Mouse (Mus musculus) left cerebral cortex, postnatal 14 days (tissue): ENCODE data around the gene Ccnc. TPM values are rescaled to one million over a fixed set of nuclear protein-coding genes. Genes with fewer than 3 reads are reported as not detected.

Experiments used
- DNase-seq, 2 experiments: peaks; one replicate each; pipeline ENCODE4 v3.0.0; 2021 to 2022; ENCODE audit warnings: low spot score in 2 of 2, mixed read lengths in 1 of 2
- intact Hi-C: fragments of 180-260 bp; cut with DNase I; formaldehyde crosslinking; loops from one replicate; pipeline ENCODE4 v1.15.1; 2025
- long read RNA-seq, 2 experiments: library from polyadenylated mRNA; stranded (forward); transcript quantifications; one replicate each; pipeline ENCODE4 v2.0.0; 2021
- total RNA-seq, 2 experiments: library from RNA; stranded (reverse); gene quantifications; 2 replicates each; pipeline ENCODE4 v1.2.3; 2021

Gene Ccnc
- 10 to 100 TPM; 39.5 to 40.4 TPM for total RNA-seq
- long read RNA-seq, experiment 1, transcript Ccnc-203 (12 exons, 1,406 nt) = minor isoform, 20 of 64 reads
- long read RNA-seq, experiment 1, transcript Ccnc-202 (12 exons, 3,365 nt) = major isoform, 29 of 64 reads
- long read RNA-seq, experiment 1, partial matches to known transcripts = 5 of 64 reads
- long read RNA-seq, experiment 1, other reads (novel, unspliced or antisense) = 6 of 64 reads
- long read RNA-seq, experiment 2, transcript Ccnc-203 (12 exons, 1,406 nt) = minor isoform, 11 of 36 reads
- long read RNA-seq, experiment 2, transcript Ccnc-202 (12 exons, 3,365 nt) = major isoform, 12 of 36 reads
- long read RNA-seq, experiment 2, partial matches to known transcripts = 6 of 36 reads
- long read RNA-seq, experiment 2, other reads (novel, unspliced or antisense) = 6 of 36 reads

DNA sequence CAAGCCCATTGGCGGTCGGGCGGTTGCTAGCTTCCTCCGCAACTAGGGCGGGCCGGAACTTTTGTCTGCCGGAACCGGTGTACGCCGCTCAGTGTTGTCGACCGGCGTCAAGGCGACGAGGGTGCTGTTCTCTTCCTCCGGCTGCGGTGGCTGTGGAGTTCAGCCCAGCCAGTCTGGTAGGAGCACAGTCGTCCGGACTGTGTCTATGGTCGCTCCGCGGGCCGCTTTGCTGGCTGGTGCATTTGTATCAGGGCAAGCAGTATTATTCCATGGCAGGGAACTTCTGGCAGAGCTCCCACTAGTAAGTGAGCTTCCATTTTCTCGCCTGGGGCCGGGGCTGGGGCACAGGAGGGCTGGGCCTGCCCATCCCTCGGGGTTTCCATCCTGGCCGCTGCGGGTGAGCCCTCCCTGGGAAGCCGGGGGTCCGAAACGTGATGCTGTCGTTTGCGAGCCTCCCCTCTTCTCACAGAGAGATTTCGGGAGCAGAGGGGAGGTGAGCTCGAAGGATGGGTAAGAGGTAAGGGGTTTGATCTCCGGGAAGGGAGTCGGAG lies at the start of gene Ccnc:
Ccnc (plus strand) TSS at position 87 of the 551 bp plus-strand sequence.
- DNase-seq = peak; percentile 93
- intact Hi-C loops = loop anchor here (5.0 kb wide), 1 partner anchor 85 kb away; no protein-coding TSS in a partner anchor

DNA sequence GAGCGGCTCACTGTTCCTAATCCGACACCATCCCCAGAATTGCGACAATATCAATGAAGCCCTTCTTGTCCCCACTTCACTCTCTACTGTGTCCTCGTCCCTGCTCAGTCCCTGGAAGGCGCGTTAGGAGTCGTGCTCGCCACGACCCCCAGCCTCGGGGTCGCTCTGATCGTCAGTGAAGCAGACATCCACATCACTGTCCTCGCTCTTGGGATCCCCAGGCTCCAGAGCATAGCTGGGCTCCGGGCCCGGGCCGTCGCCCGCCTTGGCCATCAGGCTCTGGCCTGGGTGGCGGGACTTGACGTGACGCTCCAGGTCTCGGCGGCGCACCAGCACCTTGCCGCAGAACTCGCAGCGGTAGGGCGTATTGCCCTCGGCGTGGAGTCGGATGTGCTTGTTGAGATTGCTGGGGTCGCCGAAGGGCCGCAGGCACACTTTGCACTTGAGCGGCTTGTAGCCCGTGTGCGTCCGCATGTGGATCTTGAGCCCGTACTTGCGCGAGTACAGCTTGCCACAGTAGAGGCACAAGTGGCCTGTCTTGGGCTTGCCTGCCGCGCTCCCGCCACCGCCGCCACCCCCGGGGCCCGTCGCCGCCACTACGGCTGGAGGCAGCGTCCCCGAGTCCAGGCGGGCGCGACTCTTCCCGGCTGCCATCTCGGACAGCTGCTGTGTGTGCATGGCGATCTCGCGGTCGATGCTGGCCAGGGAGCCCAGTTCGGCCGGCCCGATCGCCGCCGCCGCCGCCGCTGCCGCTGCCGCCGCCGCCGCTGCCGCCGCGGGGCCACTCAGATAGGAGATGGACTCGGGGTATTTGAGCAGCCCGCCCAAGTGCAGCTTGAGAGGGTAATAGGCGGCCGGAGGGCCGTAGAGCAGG lies 49.2 kb upstream of the Ccnc start:
- DNase-seq = no peak
- intact Hi-C loops = no loop called here

DNA sequence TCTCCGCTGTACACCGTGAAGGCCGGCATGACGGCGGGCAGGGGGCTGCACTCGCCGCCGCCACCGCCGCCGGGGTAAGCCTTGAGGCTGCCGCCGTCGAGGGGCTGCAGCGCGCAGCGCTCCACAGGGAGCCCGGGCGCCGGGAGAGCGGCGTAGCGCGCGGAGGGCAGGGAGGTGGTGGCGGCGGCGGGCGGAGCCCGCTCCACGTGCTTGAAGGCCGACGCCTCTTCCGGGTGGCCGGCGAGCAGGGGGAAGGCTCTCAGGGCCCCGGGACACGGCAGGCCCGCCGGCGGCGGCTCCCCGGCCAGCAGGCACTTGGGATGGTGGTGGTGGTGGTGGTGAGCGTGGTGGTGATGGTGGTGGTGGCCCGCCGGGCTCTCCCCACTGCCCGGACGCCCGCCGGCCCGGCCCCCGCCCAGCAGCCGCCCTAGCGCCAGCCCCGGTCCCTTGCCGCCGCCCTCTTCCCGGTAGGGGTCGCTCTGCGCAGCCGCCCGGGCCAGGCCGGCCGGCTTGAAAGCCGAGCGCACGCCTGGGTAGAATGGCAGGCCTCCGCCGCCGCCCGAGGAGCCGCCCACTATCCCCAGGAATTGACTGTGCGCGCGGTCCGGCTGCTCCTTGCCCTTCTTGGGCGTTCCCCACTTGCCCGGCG lies 48.4 kb upstream of the Ccnc start:
- intact Hi-C loops = no loop called here
- no peak for DNase-seq

DNA sequence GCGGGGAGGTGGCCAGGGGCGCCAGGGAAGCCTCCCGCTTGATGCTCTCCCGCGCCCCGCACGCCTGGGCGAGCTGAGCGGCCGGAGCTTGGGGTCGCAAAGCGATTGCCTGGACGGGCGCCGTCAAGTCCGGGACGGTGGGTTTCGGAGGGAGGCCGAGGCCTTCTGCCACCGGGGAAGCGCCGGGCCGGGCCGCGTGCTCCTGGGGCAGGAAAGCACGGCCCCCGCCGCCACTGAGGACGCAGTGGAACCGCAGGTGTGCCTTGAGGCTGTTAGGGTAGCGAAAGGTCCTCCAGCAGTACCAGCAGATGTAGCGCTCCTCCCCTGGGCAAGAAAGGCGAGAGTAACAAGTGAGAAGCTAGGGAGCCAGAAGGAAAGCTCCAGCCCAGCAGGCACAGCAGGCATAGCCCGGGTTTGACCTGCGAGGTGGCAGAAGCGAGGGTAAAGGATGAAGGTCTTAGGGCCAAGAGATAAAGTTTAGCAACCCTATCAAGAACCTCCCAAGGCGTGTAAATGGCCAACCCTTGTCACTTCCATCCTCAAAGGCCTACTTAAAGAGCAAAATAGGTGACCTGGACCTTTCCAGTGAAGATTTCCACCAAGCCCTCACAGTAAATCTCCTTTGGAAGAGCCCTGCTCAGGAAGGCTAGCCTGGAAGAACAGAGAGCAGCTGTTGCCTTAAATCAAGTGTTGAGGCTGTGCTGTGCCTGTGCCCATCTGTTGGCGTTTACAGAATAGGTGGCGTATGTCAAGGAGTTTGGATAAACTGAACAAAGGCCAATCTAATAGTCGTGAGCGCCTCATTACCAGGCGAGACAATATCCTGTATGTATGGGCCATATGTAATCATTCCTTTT lies 47.6 kb upstream of the Ccnc start:
- no peak for DNase-seq
- intact Hi-C loops = no loop called here

DNA sequence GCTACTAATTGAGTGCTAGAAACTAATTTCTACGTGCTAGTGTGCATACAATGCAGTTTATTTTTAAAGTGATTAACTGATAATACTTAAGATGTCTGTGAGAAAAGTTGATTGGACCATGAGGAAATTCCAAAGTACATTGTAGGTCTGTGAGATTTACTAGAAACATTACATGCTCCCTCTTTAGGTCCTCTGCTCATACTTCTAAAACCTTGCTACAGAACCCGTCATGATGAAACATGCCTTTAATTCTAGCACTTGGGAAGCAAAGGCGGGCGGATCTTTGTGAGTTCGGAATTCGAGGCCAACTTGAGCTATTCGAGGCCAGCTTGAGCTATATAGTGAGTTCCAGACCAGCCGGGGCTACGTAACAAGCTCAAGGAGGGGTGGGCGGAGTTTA lies 46.5 kb upstream of the Ccnc start:
- intact Hi-C loops = no loop called here
- DNase-seq = no peak

DNA sequence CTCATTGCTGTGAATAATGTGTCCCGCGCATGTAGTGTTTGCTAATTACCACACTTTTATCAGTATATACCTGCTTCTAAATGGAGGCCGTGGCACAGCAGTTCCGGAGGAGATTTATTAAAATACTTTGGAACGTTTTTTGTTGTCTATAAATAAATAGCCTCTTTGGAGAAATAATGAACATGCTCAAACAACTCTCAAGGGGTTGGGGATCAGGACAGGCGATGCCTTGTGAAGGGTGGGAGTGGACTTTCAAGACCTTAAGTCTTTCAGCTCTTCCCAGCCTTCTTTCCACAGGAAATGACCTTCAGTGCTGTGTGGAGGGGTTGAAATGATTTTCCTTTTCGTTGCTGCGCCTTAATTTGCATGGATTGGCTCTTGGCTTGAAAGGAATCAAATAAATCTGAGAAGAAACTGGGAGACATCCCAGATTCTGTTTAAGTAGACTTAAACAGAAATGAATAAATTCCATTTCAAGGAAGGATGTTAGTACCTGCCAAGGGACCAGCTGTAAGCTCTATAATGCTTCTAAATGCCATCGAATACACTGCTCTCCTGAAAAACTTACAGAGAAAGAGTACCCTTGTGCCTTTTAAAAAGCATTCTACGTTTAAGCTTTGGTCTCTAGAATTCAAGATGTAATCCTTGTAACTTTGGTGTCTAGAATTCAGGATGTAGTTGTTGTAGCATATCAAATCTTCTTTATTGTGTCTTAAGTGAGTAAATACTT lies 44.9 kb upstream of the Ccnc start:
- no peak for DNase-seq
- intact Hi-C loops = no loop called here

DNA sequence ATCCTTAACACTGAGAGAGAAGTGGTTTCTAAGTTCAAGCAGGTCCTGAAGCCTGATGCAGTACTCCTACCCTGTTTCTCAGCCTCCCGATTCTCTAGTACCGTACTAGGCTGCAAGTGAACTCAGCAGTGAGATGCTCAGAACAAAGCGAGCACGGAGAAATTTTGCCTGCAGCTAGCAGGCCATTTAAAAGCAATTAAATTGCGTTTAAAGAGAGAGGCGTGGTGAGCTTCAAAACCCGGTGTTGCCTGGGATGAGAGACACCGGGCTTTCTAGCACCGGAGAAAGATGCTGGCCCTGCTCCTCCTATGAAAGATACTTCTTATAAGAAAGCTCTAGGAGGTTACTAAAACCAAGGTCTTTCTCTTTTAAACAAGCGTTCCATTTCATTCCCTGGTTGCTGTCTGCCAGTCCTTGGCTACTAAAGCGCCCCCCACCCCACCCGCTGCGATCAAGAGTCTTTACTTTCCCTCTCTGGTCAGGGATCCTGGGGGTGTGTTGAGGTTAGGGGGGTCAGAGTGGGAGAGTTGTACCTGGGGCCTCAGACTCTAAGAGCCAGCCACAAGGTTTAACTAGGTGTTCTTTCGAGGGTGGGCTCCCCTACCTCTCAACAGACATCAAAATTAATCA lies 43.0 kb upstream of the Ccnc start:
- intact Hi-C loops = no loop called here
- DNase-seq = no peak

DNA sequence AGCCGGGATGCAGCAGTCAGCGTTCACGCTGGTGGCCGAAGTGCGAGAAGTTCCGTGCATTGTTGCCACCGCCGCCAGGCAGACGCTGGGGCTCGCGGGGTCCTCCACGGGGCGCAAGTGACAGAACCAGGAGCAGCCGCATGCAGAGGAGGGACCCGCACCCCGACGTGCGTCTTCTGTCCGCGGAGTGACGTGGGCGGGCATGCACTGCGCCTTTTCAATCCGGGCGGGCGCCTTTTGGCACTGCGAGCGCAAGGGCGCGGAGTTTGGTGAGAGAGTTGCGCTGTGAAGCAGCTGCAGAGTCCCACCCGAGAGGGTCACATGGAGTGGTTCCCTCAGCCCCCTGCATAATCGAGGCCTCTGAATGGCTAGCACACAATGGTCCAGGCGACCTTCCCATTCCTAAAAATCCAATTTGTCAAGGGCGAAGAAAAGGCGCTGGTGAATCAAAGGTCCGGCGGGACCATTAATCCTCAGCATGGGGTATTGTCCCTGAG lies 41.9 kb upstream of the Ccnc start, which contains the start of gene Prdm13:
Prdm13 (minus strand) TSS at position 369 of the 497 bp plus-strand sequence.
- intact Hi-C loops = no loop called here
- no peak for DNase-seq

DNA sequence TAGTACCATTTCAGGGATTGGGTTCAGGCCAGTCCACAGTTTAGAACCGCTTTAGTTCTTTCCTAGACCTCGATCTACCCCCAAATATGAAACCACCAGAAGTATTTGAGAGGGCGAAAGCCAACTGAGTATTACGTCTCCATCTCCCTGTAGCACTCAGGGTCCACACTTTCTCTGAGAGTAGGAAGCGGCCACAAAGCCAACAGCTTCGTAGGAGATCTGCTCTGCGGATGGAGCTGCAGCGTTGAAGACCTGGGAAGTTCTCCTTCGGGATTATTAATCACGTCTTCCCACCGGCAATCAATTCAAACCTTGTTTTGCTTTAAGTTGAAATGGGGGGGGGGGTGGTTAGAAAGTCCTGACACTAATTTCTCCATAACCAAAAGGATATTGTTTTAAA lies 41.1 kb upstream of the Ccnc start:
- intact Hi-C loops = no loop called here
- no peak for DNase-seq

DNA sequence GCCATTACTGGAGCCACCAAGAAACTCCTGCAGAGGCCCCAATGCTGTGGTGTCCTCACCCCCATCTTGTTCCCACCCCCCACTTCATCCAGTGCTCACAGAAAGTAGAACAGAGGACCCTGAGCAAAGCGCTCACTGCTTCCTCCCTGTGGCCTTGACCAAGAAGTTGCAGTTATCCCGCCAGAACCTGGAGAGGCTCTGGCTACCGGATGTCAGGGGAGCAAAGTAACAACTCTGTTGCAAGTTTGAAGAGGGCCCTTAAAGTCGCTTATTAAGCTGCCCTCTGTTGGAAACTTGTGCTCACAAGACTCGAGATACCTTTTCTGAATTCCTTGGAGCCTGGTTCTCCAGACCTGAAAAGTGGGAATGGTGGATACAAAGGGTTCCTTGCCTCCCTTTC lies 40.6 kb upstream of the Ccnc start:
- DNase-seq = no peak
- intact Hi-C loops = no loop called here

DNA sequence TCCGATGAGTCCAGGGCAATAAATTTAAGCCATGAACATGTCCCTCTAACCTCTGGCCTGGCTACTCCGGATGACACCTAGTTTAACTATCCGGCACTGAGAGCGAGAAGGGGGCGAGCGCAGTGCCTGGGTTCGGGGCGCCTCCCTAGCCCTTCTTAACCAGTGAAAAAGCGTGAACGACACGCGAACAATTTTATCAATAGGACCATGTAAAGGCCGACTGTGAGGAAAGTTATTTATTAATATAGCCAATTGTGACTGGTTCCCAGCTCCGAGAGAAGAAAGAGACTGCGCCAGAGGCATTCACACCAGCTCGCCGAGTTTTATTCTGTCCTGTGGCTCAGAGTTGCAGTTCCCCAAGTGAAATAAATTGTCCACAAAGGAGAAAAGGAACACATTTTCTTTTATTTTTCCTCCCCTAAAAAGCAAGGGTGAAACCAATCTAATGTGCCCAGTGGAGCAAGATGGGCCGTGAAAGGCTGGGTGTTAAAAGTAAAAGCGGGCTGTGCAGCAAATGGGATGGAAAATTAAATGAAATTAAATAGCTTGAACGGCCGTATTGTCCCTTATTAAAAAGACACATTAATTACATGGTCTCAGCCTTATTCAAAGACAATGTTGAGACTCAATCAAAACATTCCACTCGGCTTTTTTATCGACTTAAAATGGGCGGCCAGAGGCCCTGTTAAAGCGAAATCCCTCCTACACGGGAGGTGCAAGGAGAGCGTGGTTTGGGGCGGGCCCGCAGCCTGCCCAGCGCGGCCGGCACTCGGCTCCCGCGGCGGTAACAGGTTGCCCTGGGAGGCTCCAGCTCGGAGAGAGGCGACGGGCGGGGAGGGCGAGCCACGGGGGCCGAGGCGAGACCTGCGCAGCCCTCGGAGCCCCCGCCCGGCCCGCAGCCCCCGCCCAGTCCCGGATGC lies 39.5 kb upstream of the Ccnc start:
- DNase-seq = no peak
- intact Hi-C loops = no loop called here

DNA sequence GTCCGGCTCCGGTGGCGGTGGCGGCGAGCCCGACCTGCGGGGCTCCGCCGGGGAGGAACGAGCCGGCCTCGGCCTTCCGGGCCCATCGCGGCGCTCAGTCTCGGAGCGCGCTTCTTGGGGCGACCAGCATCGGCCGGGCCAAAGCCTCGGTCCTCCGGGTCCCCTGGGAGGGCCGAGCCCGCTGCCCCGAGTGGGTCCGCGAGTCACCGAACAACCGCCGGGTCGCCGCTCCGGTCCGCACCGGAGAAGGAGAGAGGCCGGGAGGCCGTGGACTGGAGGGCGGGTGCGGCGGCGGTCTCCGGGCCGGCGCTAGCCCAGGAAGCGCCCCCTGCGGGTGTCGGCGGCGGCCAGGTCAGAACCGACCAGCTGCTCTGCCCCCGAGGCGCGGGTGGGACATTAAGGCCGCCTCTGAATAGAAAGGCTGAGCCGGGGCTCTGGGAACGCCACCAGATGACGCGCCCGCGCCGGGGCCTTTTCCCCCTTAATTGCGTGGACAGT lies 38.7 kb upstream of the Ccnc start:
- DNase-seq = no peak
- intact Hi-C loops = no loop called here

DNA sequence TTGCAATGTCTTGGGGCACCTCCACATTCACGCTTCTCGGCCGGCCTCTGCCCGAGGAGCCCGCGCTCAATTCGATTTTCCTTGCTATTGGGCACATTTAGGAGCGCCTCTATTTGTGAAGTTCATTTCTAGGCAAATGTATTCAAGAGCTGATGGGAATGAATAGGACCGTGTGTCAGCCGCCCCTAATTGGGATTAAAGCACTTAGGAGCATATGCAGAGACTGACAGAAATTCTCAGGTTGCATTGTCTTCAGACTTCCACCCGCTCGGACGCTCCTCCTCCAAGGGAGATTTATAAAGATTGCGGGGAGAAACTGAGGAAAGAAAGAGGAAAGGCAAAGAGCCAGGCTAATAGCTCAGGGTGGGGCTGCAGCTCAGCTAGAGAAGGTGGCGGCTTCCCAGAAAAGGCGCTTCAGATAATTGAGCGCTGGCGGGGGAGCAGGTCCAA lies 38.0 kb upstream of the Ccnc start:
- no peak for DNase-seq
- intact Hi-C loops = no loop called here

DNA sequence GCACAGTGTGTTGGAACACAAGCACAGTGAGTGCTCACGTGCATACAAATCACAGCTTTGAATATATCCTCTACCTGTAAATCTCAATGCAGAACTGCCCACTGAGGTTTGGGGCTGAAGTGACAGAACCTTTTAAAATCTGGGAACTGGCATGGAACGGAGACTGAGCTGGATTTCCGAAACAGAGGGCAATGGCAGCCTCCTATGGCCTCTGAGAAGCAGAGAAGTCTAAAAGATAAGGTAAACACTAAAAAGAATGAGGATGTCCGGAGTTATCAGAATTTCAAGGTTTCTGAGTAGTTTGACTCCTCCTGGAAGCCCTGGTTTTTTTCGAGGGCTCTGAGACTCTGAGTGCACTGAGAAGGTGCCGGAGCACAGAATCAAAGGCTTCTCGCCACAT lies 37.3 kb upstream of the Ccnc start:
- DNase-seq = no peak
- intact Hi-C loops = loop anchor here (10.0 kb wide), 2 partner anchors 155 to 255 kb away; no protein-coding TSS in a partner anchor

DNA sequence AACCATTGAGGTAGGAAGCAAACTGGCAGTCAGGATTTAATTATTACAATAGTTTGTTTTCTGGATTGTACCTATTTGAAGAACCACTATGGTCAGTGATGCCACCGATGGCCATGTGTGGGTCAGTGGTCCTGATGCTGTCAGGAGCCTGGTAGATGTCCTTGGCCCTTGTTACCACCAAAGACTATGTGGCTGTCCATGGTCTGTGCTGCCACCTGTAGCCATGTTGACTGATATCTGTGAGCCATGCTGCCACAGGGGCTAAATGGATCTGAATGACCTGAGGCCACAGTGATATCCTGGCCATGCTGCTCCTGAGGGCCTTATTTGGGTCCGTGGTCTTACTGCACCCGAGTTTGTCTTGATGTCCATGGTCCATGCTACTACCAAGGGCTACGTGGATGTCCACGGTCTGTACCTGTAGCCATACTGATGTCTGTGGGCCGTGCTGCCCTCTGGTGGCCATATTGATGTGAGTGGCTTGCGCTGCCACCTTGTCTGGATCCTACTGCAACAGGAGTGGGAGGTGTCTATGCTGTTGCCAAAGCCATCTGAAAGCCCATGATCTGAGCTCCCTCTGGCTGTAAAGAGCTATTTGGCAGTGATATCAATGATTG lies 31.8 kb upstream of the Ccnc start:
- DNase-seq = peak; percentile 49 to 63
- intact Hi-C loops = loop anchor here (10.0 kb wide), 2 partner anchors 161 to 261 kb away; no protein-coding TSS in a partner anchor

DNA sequence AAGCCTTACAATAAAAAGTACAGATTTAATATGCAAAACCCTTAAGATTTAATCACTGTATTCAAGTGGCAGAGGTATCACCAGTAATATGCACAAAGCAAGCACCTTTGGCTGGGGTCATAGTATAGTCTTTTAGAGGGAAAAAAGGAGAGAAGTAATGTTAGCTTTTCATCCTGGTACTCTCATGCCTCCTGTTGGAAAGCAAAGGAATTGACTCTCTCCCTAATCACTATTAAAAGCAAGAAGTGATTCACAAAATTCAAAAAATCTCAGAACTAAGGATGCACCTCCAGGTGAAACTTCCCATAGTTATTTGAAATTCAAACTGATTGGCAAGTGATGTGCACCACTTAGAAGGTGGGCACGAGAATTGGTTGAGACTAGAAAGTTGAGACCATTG lies 22.5 kb upstream of the Ccnc start:
- DNase-seq = no peak
- intact Hi-C loops = no loop called here
